Mouse (Mus musculus): ENCODE measurements at regions not wholly inside any gene's neighbourhood (a gene's known extent, or its start where the extent isn't known, plus 50 kb on each side); places are given as distances from the start of the nearest gene placed in this dataset.

GRCm38 (mm10) chr12:80022181-80023106 is 90.4 kb downstream of the Zfp36l1 start:
- Histone ChIP-seq H3K4me3 (ENCODE audit: insufficient read depth, poor library complexity, severe bottlenecking) (no peak overlapping the region), H3K36me3 (ENCODE audit: control insufficient read depth, insufficient read depth) (no peaks in the 10 kb centered on the region), H3K79me2 (ENCODE audit: control insufficient read depth, insufficient read depth) (no peaks in the 10 kb centered on the region), H3K27me3 (ENCODE audit: control insufficient read depth, insufficient read depth, insufficient read length) (no peaks in the 10 kb centered on the region), H3ac (ENCODE audit: control insufficient read depth, insufficient read length, low read depth) (no peak overlapping the region), H3K79me3 (ENCODE audit: low read depth) (no peaks in the 10 kb centered on the region)
- TF ChIP-seq CTCF (IDR thresholded peaks at IDR 0.05; ENCODE audit: control insufficient read depth, insufficient read depth, insufficient read length) = no peak
- no peak for TF ChIP-seq MYOD1 (IDR thresholded peaks at IDR 0.05; ENCODE audit: control insufficient read depth, insufficient read length, low read depth)
- no peak for TF ChIP-seq FOSL1 (IDR thresholded peaks at IDR 0.05; ENCODE audit: insufficient read depth, low read length, poor library complexity, severe bottlenecking)
- no peak for TF ChIP-seq MAX (IDR thresholded peaks at IDR 0.05)
- TF ChIP-seq CEBPB (IDR thresholded peaks at IDR 0.05; ENCODE audit: low read depth) = no peak
- TF ChIP-seq USF1 (IDR thresholded peaks at IDR 0.05; ENCODE audit: low read depth) = no peak
- no peak for TF ChIP-seq MYOG (IDR thresholded peaks at IDR 0.05; ENCODE audit: control insufficient read depth, extremely low read depth, insufficient read length)

- no peaks in the 10 kb centered on the region for H3K79me2 ChIP-seq (ENCODE audit: control insufficient read depth, insufficient read depth)
- no peaks in the 10 kb centered on the region for H3K36me3 ChIP-seq (ENCODE audit: control insufficient read depth, insufficient read depth)
- no peaks in the 10 kb centered on the region for H3K79me3 ChIP-seq (ENCODE audit: low read depth)
- no peak overlapping the region for H3K4me3 ChIP-seq (ENCODE audit: insufficient read depth, poor library complexity, severe bottlenecking)
- no peak overlapping the region for H3ac ChIP-seq (ENCODE audit: control insufficient read depth, insufficient read length, low read depth)
- TF ChIP-seq CEBPB (IDR thresholded peaks at IDR 0.05; ENCODE audit: low read depth) (no peak), MYOD1 (IDR thresholded peaks at IDR 0.05; ENCODE audit: control insufficient read depth, insufficient read length, low read depth) (no peak), CTCF (IDR thresholded peaks at IDR 0.05; ENCODE audit: control insufficient read depth, insufficient read depth, insufficient read length) (no peak), MYOG (IDR thresholded peaks at IDR 0.05; ENCODE audit: control insufficient read depth, extremely low read depth, insufficient read length) (no peak)
- no peaks in the 10 kb centered on the region for H3K27me3 ChIP-seq (ENCODE audit: control insufficient read depth, insufficient read depth, insufficient read length)
Measured at GRCm38 (mm10) chr12:80021030-80021473, 91.8 kb downstream of the Zfp36l1 start.

GRCm38 (mm10) chr12:80018086-80018485 is 94.7 kb downstream of the Zfp36l1 start:
- Histone ChIP-seq H3K79me2 (ENCODE audit: control insufficient read depth, insufficient read depth) (no peaks in the 10 kb centered on the region), H3ac (ENCODE audit: control insufficient read depth, insufficient read length, low read depth) (no peak overlapping the region), H3K79me3 (ENCODE audit: low read depth) (no peaks in the 10 kb centered on the region), H3K27me3 (ENCODE audit: control insufficient read depth, insufficient read depth, insufficient read length) (no peaks in the 10 kb centered on the region), H3K36me3 (ENCODE audit: control insufficient read depth, insufficient read depth) (no peaks in the 10 kb centered on the region), H3K4me3 (ENCODE audit: insufficient read depth, poor library complexity, severe bottlenecking) (no peak overlapping the region)
- TF ChIP-seq USF1 (IDR thresholded peaks at IDR 0.05; ENCODE audit: low read depth) = no peak
- TF ChIP-seq CEBPB (IDR thresholded peaks at IDR 0.05; ENCODE audit: low read depth) = no peak
- TF ChIP-seq MYOD1 (IDR thresholded peaks at IDR 0.05; ENCODE audit: control insufficient read depth, insufficient read length, low read depth) = no peak
- no peak for TF ChIP-seq MAX (IDR thresholded peaks at IDR 0.05)
- TF ChIP-seq CTCF (IDR thresholded peaks at IDR 0.05; ENCODE audit: control insufficient read depth, insufficient read depth, insufficient read length) = no peak
- TF ChIP-seq MYOG (IDR thresholded peaks at IDR 0.05; ENCODE audit: control insufficient read depth, extremely low read depth, insufficient read length) = no peak
- no peak for TF ChIP-seq FOSL1 (IDR thresholded peaks at IDR 0.05; ENCODE audit: insufficient read depth, low read length, poor library complexity, severe bottlenecking)

GRCm38 (mm10) chr12:80017376-80017929 is 95.4 kb downstream of the Zfp36l1 start:
- no peak for TF ChIP-seq MYOD1 (IDR thresholded peaks at IDR 0.05; ENCODE audit: control insufficient read depth, insufficient read length, low read depth)
- no peak for TF ChIP-seq FOSL1 (IDR thresholded peaks at IDR 0.05; ENCODE audit: insufficient read depth, low read length, poor library complexity, severe bottlenecking)
- TF ChIP-seq CEBPB (IDR thresholded peaks at IDR 0.05; ENCODE audit: low read depth) = no peak
- TF ChIP-seq USF1 (IDR thresholded peaks at IDR 0.05; ENCODE audit: low read depth) = no peak
- TF ChIP-seq CTCF (IDR thresholded peaks at IDR 0.05; ENCODE audit: control insufficient read depth, insufficient read depth, insufficient read length) = no peak
- no peak for TF ChIP-seq MAX (IDR thresholded peaks at IDR 0.05)
- no peak for TF ChIP-seq MYOG (IDR thresholded peaks at IDR 0.05; ENCODE audit: control insufficient read depth, extremely low read depth, insufficient read length)
- Histone ChIP-seq H3ac (ENCODE audit: control insufficient read depth, insufficient read length, low read depth) (no peak overlapping the region), H3K27me3 (ENCODE audit: control insufficient read depth, insufficient read depth, insufficient read length) (no peaks in the 10 kb centered on the region), H3K79me3 (ENCODE audit: low read depth) (no peaks in the 10 kb centered on the region), H3K4me3 (ENCODE audit: insufficient read depth, poor library complexity, severe bottlenecking) (no peak overlapping the region), H3K36me3 (ENCODE audit: control insufficient read depth, insufficient read depth) (no peaks in the 10 kb centered on the region), H3K79me2 (ENCODE audit: control insufficient read depth, insufficient read depth) (no peaks in the 10 kb centered on the region)

- Histone ChIP-seq H3K27me3 (ENCODE audit: control insufficient read depth, insufficient read depth, insufficient read length) (no peaks in the 10 kb centered on the region), H3K36me3 (ENCODE audit: control insufficient read depth, insufficient read depth) (no peaks in the 10 kb centered on the region), H3K79me2 (ENCODE audit: control insufficient read depth, insufficient read depth) (no peaks in the 10 kb centered on the region), H3K79me3 (ENCODE audit: low read depth) (no peaks in the 10 kb centered on the region), H3K4me3 (ENCODE audit: insufficient read depth, poor library complexity, severe bottlenecking) (no peak overlapping the region), H3ac (ENCODE audit: control insufficient read depth, insufficient read length, low read depth) (no peak overlapping the region)
- TF ChIP-seq USF1 (IDR thresholded peaks at IDR 0.05; ENCODE audit: low read depth) = no peak
- no peak for TF ChIP-seq MYOD1 (IDR thresholded peaks at IDR 0.05; ENCODE audit: control insufficient read depth, insufficient read length, low read depth)
- TF ChIP-seq CTCF (IDR thresholded peaks at IDR 0.05; ENCODE audit: control insufficient read depth, insufficient read depth, insufficient read length) = no peak
- TF ChIP-seq CEBPB (IDR thresholded peaks at IDR 0.05; ENCODE audit: low read depth) = no peak
- TF ChIP-seq MYOG (IDR thresholded peaks at IDR 0.05; ENCODE audit: control insufficient read depth, extremely low read depth, insufficient read length) = no peak
- TF ChIP-seq FOSL1 (IDR thresholded peaks at IDR 0.05; ENCODE audit: insufficient read depth, low read length, poor library complexity, severe bottlenecking) = no peak
- TF ChIP-seq MAX (IDR thresholded peaks at IDR 0.05) = no peak
Measured at GRCm38 (mm10) chr12:80015938-80016337, 96.9 kb downstream of the Zfp36l1 start.

All from C2C12 (cell line).